Mouse (Mus musculus) adrenal gland, postnatal 10 days (tissue): ENCODE results near the gene Ago4. TPM values are rescaled to one million over a fixed set of nuclear protein-coding genes. Genes with fewer than 3 reads are reported as not detected.

Experiments
- DNase-seq: peaks from one replicate; pipeline ENCODE4 v3.0.0; 2021; ENCODE audit warnings: mixed read lengths
- microRNA-seq: library from miRNA; unstranded; fragments of <30 nt; microRNA quantifications from one replicate; pipeline ENCODE4 v1.2.0, GENCODE M21; 2021
- total RNA-seq, 2 experiments: library from RNA; stranded (reverse); gene quantifications; 2 replicates each; pipeline ENCODE4 v1.2.3; 2021

Gene Ago4
- total RNA-seq, 2 experiments from 2014 or later, result 4.0 to 6.4 TPM

- DNase-seq, result no peak
These were observed 64.3 kb downstream of the Ago4 start for GRCm38 (mm10) chr4:126468925-126469324.

- peak; percentile 98 for DNase-seq
These were observed 64.9 kb downstream of the Ago4 start, which contains the start of gene Ago1 for GRCm38 (mm10) chr4:126468285-126468901. Gene Ago1, minus strand, starts transcription at chr4:126468583.

- peak; percentile 77 for DNase-seq
These were observed 65.5 kb downstream of the Ago4 start for GRCm38 (mm10) chr4:126467721-126468284.

- DNase-seq, result no peak
These were observed 67.0 kb downstream of the Ago4 start for GRCm38 (mm10) chr4:126466251-126466750.

GRCm38 (mm10) chr4:126465843-126466242, 67.4 kb downstream of the Ago4 start:
- peak; percentile 28 for DNase-seq

GRCm38 (mm10) chr4:126464892-126465235, 68.4 kb downstream of the Ago4 start:
- no peak for DNase-seq

- DNase-seq, result no peak
These were observed 68.9 kb downstream of the Ago4 start for GRCm38 (mm10) chr4:126464189-126464891.

GRCm38 (mm10) chr4:126455441-126455840, 77.8 kb downstream of the Ago4 start:
- DNase-seq, result no peak

- no peak for DNase-seq
These were observed 78.6 kb downstream of the Ago4 start for GRCm38 (mm10) chr4:126454547-126455254.

- no peak for DNase-seq
These were observed 83.0 kb downstream of the Ago4 start for GRCm38 (mm10) chr4:126450268-126450667.

- no peak for DNase-seq
These were observed 86.1 kb downstream of the Ago4 start for GRCm38 (mm10) chr4:126447126-126447525.

GRCm38 (mm10) chr4:126444528-126444927, 88.7 kb downstream of the Ago4 start:
- DNase-seq, result no peak

Small RNA genes lying within 50 kb of the gene (microRNA-seq; reads per million reads assigned to microRNA genes)
- gene Mir7119, result not detected

Other genes starting within 250 kb of the Ago4 start
- gene Col8a2, start 246.7 kb downstream of the Ago4 start, total RNA-seq, result 1 to 10 TPM; 5.5 to 5.6 TPM
- 10 to 100 TPM; 34.0 to 34.9 TPM for gene Adprhl2, start 211.8 kb downstream of the Ago4 start, total RNA-seq
- gene Tekt2, start 207.8 kb downstream of the Ago4 start, total RNA-seq, result 1 to 10 TPM in 1 of 2 experiments, under 1 TPM in 1; 0.57 to 2.8 TPM
- 10 to 100 TPM; 11.1 to 18.3 TPM for gene Ago3, start 103.9 kb downstream of the Ago4 start, total RNA-seq
- gene Ago1, start 64.9 kb downstream of the Ago4 start, total RNA-seq, result 10 to 100 TPM; 27.1 to 34.1 TPM
- 1 to 10 TPM; 8.5 to 8.9 TPM for gene Clspn, start 23.5 kb upstream of the Ago4 start, total RNA-seq
- gene 5730409E04Rik, start 76.3 kb upstream of the Ago4 start, total RNA-seq, result 10 to 100 TPM; 10.4 to 13.7 TPM
- gene Psmb2, start 144.2 kb upstream of the Ago4 start, total RNA-seq, result 100 to 1,000 TPM; 169 to 184 TPM
- gene Tfap2e, start 202.8 kb upstream of the Ago4 start, total RNA-seq, result not detected
- 10 to 100 TPM; 22.0 to 23.1 TPM for gene Ncdn, start 220.0 kb upstream of the Ago4 start, total RNA-seq
- 10 to 100 TPM; 26.6 to 33.5 TPM for gene AU040320, start 220.1 kb upstream of the Ago4 start, total RNA-seq